Mouse (Mus musculus): ENCODE results near the gene Cdc14b.

DNA sequence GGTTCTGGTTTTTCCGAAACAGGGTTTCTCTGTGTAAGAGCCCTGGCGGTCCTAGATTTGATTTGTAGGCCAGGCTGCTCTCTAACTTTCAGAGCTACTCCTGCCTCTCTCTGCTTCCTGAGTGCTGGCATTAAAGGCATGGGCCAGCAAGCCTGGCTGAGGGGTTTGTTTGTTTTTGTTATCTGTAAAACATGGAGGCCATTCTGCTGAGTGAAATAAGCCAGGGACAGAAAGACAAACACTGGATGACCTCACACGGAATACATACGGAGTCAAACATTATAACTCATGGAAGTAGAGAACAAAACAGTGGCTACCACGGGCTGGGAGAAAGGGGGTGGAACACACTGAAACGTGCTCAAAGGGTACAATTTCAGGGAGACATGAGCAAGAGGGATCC, 35.5 kb upstream of the Cdc14b start:
- no peak for TF ChIP-seq CTCF (IDR thresholded peaks at IDR 0.05)
- TF ChIP-seq EP300 (IDR thresholded peaks at IDR 0.05; ENCODE audit: insufficient read depth, low read depth, low read length) = no peak
- no peak for TF ChIP-seq POLR2A (IDR thresholded peaks at IDR 0.05; ENCODE audit: insufficient read depth, low read depth, low read length)
